Mouse (Mus musculus) testis, postnatal 10 days (tissue): ENCODE measurements around the gene Rps27rt.
"Not testable (repeated sequence)": the region's sequence is repeated elsewhere in the genome, so short reads cannot be mapped to it uniquely, and the experiment has no call there.

Experiments
- DNase-seq: peaks from one replicate; pipeline ENCODE4 v3.0.0; 2021; ENCODE audit warnings: low spot score

The Rps27rt gene

GRCm38 (mm10) chr9:114982689-114983360 lies at the start of gene Rps27rt:
TSS of gene Rps27rt (minus strand) at chr9:114982739.
- no peak for DNase-seq

- DNase-seq: not testable (repeated sequence)
Observed at GRCm38 (mm10) chr9:115031046-115031445, 48.5 kb upstream of the Rps27rt start.

GRCm38 (mm10) chr9:115030581-115030980 lies 48.0 kb upstream of the Rps27rt start:
- no peak for DNase-seq

GRCm38 (mm10) chr9:115029307-115029706 lies 46.8 kb upstream of the Rps27rt start:
- no peak for DNase-seq

- no peak for DNase-seq
Observed at GRCm38 (mm10) chr9:115023708-115024383, 41.3 kb upstream of the Rps27rt start.

GRCm38 (mm10) chr9:115023137-115023536 lies 40.6 kb upstream of the Rps27rt start:
- DNase-seq: no peak

GRCm38 (mm10) chr9:115021419-115021818 lies 38.9 kb upstream of the Rps27rt start:
- DNase-seq: no peak

- no peak for DNase-seq
Observed at GRCm38 (mm10) chr9:115020141-115020540, 37.6 kb upstream of the Rps27rt start.

- DNase-seq: no peak
Observed at GRCm38 (mm10) chr9:115012367-115012766, 29.8 kb upstream of the Rps27rt start.

- DNase-seq: no peak
Observed at GRCm38 (mm10) chr9:115008194-115008593, 25.7 kb upstream of the Rps27rt start.

- DNase-seq: no peak
Observed at GRCm38 (mm10) chr9:115007776-115008175, 25.2 kb upstream of the Rps27rt start.

GRCm38 (mm10) chr9:115005446-115005845 lies 22.9 kb upstream of the Rps27rt start:
- no peak for DNase-seq

- DNase-seq: no peak
Observed at GRCm38 (mm10) chr9:114999771-115000146, 17.2 kb upstream of the Rps27rt start.

- DNase-seq: no peak
Observed at GRCm38 (mm10) chr9:114999010-114999770, 16.7 kb upstream of the Rps27rt start.

- DNase-seq: no peak
Observed at GRCm38 (mm10) chr9:114996489-114996888, 13.9 kb upstream of the Rps27rt start.

GRCm38 (mm10) chr9:114995716-114996115 lies 13.2 kb upstream of the Rps27rt start:
- DNase-seq: no peak

GRCm38 (mm10) chr9:114995250-114995649 lies 12.7 kb upstream of the Rps27rt start:
- no peak for DNase-seq

GRCm38 (mm10) chr9:114992528-114992927 lies 10.0 kb upstream of the Rps27rt start:
- DNase-seq: no peak

- no peak for DNase-seq
Observed at GRCm38 (mm10) chr9:114990421-114990820, 7.9 kb upstream of the Rps27rt start.

GRCm38 (mm10) chr9:114988610-114989327 lies 6.2 kb upstream of the Rps27rt start:
- DNase-seq: peak; percentile 61

- no peak for DNase-seq
Observed at GRCm38 (mm10) chr9:114988029-114988428, 5.5 kb upstream of the Rps27rt start.

- DNase-seq: no peak
Observed at GRCm38 (mm10) chr9:114986361-114986760, 3.8 kb upstream of the Rps27rt start.
